Mouse (Mus musculus) heart, embryonic 10.5 days (tissue): Measurements from ENCODE around the gene Armcx2. TPM values are rescaled to one million over a fixed set of nuclear protein-coding genes. Genes with fewer than 3 reads are reported as not detected.
"Not testable (repeated sequence)": the region's sequence is repeated elsewhere in the genome, so short reads cannot be mapped to it uniquely, and the experiment has no call there.

ENCODE experiments used
- DNase-seq: peaks from one replicate; pipeline ENCODE4 v3.0.0-alpha.2; 2017; ENCODE audit warnings: low spot score
- H3K27ac ChIP-seq: fragments of 300-500 bp; sonication (generic); 2 replicates; pipeline ENCODE4 v1.5.1; 2016; ENCODE audit warnings: mild to moderate bottlenecking
- H3K27me3 ChIP-seq: fragments of 300-500 bp; sonication (generic); 2 replicates; pipeline ENCODE4 v1.6.1; 2016; ENCODE audit warnings: mild to moderate bottlenecking; ENCODE audit not compliant: poor library complexity, insufficient read depth, severe bottlenecking
- H3K36me3 ChIP-seq: fragments of 300-500 bp; sonication (generic); 2 replicates; pipeline ENCODE4 v1.6.1; 2016; ENCODE audit warnings: mild to moderate bottlenecking, moderate library complexity
- H3K4me1 ChIP-seq: fragments of 300-500 bp; sonication (generic); 2 replicates; pipeline ENCODE4 v1.6.1; 2016; ENCODE audit warnings: mild to moderate bottlenecking
- H3K4me3 ChIP-seq: fragments of 300-500 bp; sonication (generic); 2 replicates; pipeline ENCODE4 v1.5.1; 2016; ENCODE audit warnings: mild to moderate bottlenecking, moderate library complexity
- H3K9me3 ChIP-seq: fragments of 300-500 bp; sonication (generic); 2 replicates; pipeline ENCODE4 v1.6.1; 2016; ENCODE audit warnings: mild to moderate bottlenecking, moderate library complexity
- WGBS: fragments of 180-500 bp; shearing (Covaris S2); methylation state at CpG from one replicate; pipeline ENCODE4 v1.1.7; 2016; 5-methylcytosine and 5-hydroxymethylcytosine counted together
- polyA plus RNA-seq: library from polyadenylated mRNA; unstranded; fragments of >200 nt; fragmentation: Nextera tagmentation; extraction: Ambion mirVana; gene quantifications from 2 replicates; pipeline ENCODE4 v1.2.1, GENCODE M21; 2016

Gene Armcx2
- 66.5 and 67.5 TPM in 2 replicates for polyA plus RNA-seq

- WGBS, result 7% methylated on average over 16 of the region's 16 CpGs
- Histone ChIP-seq H3K36me3 (peaks cover 20% of the 10 kb centered on the region), H3K4me1 (no peaks in the 10 kb centered on the region), H3K27ac (peak within 1 kb of the TSS; percentile 82), H3K9me3 (no peaks in the 10 kb centered on the region), H3K27me3 (peaks cover 28% of the 10 kb centered on the region; the same call in 1 of the 2 replicates), H3K4me3 (peak within 1 kb of the TSS; percentile 70)
- DNase-seq, result no peak
Measured at GRCm38 (mm10) chrX:134808755-134809224, at the start of gene Armcx2. TSS of gene Armcx2 (minus strand) at chrX:134809221.

- no peak for DNase-seq
- 74% methylated on average over 4 of the region's 4 CpGs for WGBS
- Histone ChIP-seq H3K27ac (no peak overlapping the region), H3K36me3 (no peaks in the 10 kb centered on the region), H3K4me1 (no peaks in the 10 kb centered on the region), H3K9me3 (no peaks in the 10 kb centered on the region), H3K4me3 (no peak overlapping the region), H3K27me3 (no peaks in the 10 kb centered on the region)
Measured at GRCm38 (mm10) chrX:134849662-134850061, 40.6 kb upstream of the Armcx2 start.

- H3K27me3 ChIP-seq, result no peaks in the 10 kb centered on the region
- WGBS, result 50% methylated on average over 2 of the region's 2 CpGs
Measured at GRCm38 (mm10) chrX:134844424-134844823, 35.4 kb upstream of the Armcx2 start.

GRCm38 (mm10) chrX:134830508-134830907, 21.5 kb upstream of the Armcx2 start:
- 48% methylated on average over 3 of the region's 3 CpGs for WGBS
- Histone ChIP-seq H3K36me3 (no peaks in the 10 kb centered on the region), H3K27ac (no peak overlapping the region), H3K9me3 (no peaks in the 10 kb centered on the region), H3K27me3 (peaks cover 4% of the 10 kb centered on the region; the same call in 1 of the 2 replicates), H3K4me1 (no peaks in the 10 kb centered on the region), H3K4me3 (no peak overlapping the region)
- DNase-seq, result no peak

More at GRCm38 (mm10) chrX:134844424-134844823, 35.4 kb upstream of the Armcx2 start:
- Histone ChIP-seq H3K4me1 (no peaks in the 10 kb centered on the region), H3K36me3 (no peaks in the 10 kb centered on the region), H3K27ac (no peak overlapping the region), H3K9me3 (no peaks in the 10 kb centered on the region), H3K4me3 (no peak overlapping the region)
- DNase-seq, result no peak

GRCm38 (mm10) chrX:134807833-134808754, 927 bp downstream of the Armcx2 start:
- Histone ChIP-seq H3K36me3 (peaks cover 20% of the 10 kb centered on the region), H3K27ac (peak overlapping the region; percentile 82), H3K27me3 (peaks cover 28% of the 10 kb centered on the region; the same call in 1 of the 2 replicates), H3K4me3 (peak overlapping the region; percentile 70), H3K4me1 (no peaks in the 10 kb centered on the region), H3K9me3 (no peaks in the 10 kb centered on the region)
- WGBS, result 17% methylated on average over 27 of the region's 28 CpGs
- no peak for DNase-seq

- no peaks in the 10 kb centered on the region for H3K27me3 ChIP-seq
- no peaks in the 10 kb centered on the region for H3K9me3 ChIP-seq
- WGBS, result 50% methylated on average over 4 of the region's 4 CpGs
- no peaks in the 10 kb centered on the region for H3K36me3 ChIP-seq
- no peak overlapping the region for H3K4me3 ChIP-seq
- H3K4me1 ChIP-seq, result no peaks in the 10 kb centered on the region
- H3K27ac ChIP-seq, result no peak overlapping the region
- DNase-seq, result no peak
Measured at GRCm38 (mm10) chrX:134787728-134788127, 21.3 kb downstream of the Armcx2 start.

- H3K36me3 ChIP-seq, H3K9me3 ChIP-seq, H3K27me3 ChIP-seq, H3K4me3 ChIP-seq, H3K4me1 ChIP-seq, DNase-seq, H3K27ac ChIP-seq: not testable (repeated sequence)
- WGBS, result 49% methylated on average over 4 of the region's 4 CpGs
Measured at GRCm38 (mm10) chrX:134763428-134764198, 45.4 kb downstream of the Armcx2 start.

GRCm38 (mm10) chrX:134757293-134757995, 51.6 kb downstream of the Armcx2 start:
- H3K27me3 ChIP-seq, result no peaks in the 10 kb centered on the region; the same call in 1 of the 2 replicates
- 25% methylated on average over 13 of the region's 13 CpGs for WGBS
- H3K4me1 ChIP-seq, result no peaks in the 10 kb centered on the region
- no peak for DNase-seq
- no peaks in the 10 kb centered on the region for H3K36me3 ChIP-seq
- peak overlapping the region; percentile 89 for H3K27ac ChIP-seq
- H3K9me3 ChIP-seq, result no peaks in the 10 kb centered on the region
- peak overlapping the region; percentile 69 for H3K4me3 ChIP-seq

GRCm38 (mm10) chrX:134756434-134757292, 52.4 kb downstream of the Armcx2 start, which contains the start of gene Armcx3:
TSS of gene Armcx3 (plus strand) at chrX:134756595.
- no peaks in the 10 kb centered on the region for H3K36me3 ChIP-seq
- no peaks in the 10 kb centered on the region for H3K9me3 ChIP-seq
- 28% methylated on average over 46 of the region's 46 CpGs for WGBS
- H3K4me3 ChIP-seq, result peak within 1 kb of the TSS; percentile 69
- H3K27ac ChIP-seq, result peak within 1 kb of the TSS; percentile 89
- peak; percentile 88 for DNase-seq
- no peaks in the 10 kb centered on the region; the same call in 1 of the 2 replicates for H3K27me3 ChIP-seq
- no peaks in the 10 kb centered on the region for H3K4me1 ChIP-seq
